Mouse (Mus musculus) frontal cortex, postnatal 10 days (tissue): ENCODE results near the gene Plxna4.

Experiments
- DNase-seq, 2 experiments: peaks; one replicate each; pipeline ENCODE4 v3.0.0; 2022; ENCODE audit warnings: low spot score in 2 of 2, mixed read lengths in 1 of 2

Gene Plxna4

DNA sequence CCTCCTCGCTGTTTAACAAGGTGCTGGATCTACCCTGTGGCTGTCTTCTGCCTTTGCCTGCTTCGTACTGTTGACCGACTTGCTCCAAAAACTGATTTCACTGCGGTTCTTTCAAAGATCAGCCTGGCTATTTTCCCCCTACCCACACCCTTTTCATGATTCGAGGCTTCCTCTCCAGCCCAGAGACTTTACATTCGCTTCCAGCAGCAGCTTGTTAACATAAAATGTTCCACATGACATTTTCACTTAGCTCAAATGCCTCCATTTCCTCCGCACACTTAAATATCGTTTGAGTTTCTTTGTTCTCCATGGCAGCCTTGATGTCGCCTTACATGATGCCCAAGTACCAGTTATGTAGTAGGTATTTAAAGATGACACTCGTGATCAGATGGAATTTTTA is 336.3 kb downstream of the Plxna4 start:
- no peak for DNase-seq

DNA sequence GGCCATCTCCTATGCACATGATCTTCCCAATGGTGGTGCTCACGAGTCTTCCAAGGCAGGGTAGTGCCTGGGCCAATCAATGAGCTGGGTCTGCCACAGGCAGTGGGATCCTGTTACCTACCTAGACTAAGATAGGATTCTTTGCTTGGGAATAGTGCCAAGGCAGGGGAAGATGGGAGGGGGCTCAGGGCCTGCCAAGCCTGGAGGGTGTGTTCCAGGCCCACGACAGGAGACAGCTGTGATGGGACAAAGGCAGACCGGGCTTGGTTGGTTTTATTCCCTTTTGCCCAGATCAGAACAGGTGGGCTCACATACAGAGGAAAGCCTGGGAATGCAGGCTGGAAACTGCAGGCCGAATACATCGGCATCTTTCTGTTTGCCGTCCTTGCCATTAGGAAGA is 342.0 kb downstream of the Plxna4 start:
- no peak for DNase-seq

DNA sequence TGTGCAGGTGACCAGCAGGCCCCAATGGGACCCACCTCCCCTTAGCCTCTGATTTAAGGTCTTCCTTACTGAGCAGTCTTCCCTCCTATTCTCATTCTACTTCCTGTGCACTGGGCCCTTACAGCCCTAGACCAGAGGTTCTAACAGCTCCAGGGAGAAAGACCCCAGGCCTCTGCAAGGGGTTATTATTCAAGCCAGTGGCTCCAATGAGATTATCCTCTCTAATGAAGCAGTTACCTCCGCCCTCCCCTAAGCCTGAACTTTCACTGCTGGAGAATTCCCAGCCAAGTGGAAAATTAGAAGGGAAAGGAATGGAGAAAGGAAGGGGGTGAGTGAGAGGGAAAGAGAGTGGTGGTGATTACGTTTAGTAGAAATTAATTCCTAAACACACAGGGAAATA is 345.0 kb downstream of the Plxna4 start:
- no peak for DNase-seq

DNA sequence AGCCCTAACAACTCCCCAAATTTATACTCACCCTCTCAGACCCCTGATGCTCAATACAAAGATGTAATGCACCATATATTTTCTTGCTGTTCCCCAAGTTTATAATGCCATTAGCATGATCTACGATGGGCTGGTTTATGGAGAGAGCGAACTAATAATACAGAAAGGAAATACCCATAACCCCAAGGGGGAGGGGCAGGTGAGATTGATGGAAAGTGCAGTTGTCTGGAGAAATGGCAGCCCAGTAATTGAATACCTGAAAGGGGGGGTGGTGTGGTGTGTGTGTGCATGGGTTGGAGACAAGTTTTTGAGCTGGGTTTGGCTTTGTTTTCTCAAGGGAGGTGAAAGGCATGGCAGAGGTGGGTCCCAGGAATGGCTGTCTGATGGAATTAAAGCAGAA is 356.6 kb downstream of the Plxna4 start:
- no peak for DNase-seq

DNA sequence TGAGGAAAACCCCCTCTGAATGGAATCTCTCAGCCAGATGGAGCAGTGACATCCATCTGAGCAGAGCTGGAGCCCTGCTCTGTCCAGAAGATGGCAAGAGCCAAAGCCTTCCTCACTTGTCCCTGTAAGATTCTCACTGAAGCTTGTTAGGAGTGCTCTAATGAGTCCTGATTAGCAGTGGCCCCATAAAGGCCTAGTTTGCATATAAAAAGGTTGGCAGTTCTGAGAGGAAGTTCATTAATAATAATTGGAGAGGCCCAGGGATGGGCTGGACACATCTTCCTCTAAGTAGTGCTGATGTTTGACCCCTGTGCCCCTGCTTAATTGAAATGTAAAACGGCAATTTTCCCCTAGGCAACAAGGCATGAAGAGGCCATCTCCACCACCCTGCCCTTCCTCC is 361.4 kb downstream of the Plxna4 start:
- no peak for DNase-seq

DNA sequence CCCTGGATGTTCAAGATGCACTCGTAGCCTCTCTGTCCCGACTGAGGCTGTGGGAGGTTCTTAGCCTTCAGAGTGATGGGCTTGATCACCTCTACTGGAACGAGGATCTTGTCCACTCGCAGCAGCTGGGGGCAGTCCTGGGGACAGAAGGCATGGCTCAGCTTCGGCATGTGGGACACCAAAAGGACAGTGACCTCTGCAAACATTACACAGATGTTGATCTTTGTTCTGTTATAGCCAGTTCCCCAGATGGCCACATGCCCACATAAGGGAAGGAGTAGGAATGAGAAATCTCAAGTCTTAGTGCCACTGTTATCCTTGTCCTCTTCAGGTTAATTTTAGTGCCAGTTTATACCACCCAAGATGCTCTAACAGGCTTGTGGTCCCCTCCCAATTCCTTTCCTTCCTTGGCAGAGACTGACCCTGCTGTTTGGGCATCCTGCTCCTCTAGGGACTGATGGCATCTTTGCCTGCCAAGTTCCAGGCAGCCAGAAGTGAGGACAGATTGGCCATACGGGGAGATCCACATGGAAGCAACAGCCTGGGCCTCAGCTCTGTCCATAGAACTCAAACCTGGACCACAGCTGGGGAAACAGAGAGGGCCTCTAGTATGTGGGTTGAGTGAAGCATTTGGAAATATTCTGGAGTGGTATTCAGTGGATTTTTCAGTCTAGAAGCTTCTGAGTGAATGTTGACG is 363.8 kb downstream of the Plxna4 start:
- no peak for DNase-seq

DNA sequence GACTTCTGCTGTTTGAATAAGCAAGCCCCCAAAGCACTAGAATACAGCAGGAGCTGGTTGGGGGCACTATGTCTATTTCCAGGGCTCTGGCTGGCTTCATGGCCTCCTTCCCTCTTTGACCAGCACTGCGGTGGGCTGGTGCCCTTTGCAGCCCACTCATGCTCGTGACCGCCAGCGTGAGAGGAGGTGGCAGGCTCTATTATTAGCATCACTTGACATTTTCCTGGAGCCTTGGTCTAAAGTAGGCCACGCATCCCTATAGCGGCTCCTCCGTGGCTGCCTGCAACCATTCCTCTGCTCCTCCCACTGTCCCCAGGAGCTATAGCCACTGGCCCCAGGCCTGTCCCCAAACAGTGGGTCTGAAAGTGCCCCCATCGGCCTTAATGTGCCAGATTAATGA is 367.2 kb downstream of the Plxna4 start:
- DNase-seq, result no peak

DNA sequence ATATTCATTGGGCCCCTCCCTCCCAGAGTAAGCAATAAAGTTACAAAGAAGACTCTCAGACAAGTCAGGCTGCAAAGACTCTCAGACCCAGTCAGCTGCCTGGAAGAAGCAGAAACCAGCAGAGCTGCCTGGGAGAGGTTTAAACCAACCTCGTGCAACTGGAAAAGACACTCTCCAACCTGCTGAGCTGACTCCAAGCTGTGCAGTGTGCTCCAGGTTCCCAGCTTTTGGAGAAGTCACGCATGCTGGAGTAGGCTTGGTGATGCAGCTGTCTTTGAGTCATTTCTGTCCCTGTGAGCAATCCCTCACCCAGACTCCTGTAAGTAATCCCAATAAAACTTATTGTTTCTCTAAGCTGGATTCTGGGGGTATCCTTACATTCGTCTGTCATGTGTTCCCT is 369.4 kb downstream of the Plxna4 start:
- DNase-seq, result no peak

DNA sequence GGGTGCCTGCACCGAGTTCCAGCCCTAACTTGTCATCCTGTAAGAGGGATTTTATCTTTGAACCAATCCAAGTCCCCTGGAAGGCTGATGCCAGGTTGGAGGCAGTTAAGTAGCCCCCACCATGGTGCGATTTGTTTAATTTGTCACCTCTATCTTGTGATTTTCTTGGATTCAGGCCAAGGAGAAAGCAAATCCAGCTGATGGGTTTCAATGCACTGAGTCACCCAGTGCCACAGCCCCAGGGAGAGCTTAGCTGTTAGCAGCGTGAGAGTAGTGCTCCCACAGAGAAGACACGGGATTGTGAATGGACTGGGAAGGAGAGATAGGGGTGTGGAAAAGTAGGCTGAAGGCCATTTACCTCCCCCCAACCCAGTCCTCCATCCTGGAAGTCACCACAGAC is 375.6 kb downstream of the Plxna4 start:
- no peak for DNase-seq

DNA sequence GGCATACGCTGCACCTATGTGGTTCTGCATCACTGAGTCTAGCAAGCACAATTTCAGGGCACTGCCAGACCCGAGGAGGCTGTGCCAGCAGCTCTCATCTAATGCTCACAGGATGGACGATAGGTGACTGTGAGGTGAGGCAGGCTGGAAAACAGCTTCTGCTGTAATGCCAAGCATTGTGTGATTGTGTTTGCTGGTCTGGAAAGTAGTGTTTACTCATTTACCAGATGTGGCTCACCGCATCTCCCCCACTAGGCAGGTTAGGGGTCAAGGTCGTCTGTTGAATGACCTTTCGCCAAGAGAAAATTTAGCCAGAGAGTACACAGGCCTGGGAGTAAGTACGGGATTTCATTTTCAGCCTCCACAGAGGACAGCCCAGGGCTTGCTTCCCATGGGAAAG is 377.9 kb downstream of the Plxna4 start:
- no peak for DNase-seq

DNA sequence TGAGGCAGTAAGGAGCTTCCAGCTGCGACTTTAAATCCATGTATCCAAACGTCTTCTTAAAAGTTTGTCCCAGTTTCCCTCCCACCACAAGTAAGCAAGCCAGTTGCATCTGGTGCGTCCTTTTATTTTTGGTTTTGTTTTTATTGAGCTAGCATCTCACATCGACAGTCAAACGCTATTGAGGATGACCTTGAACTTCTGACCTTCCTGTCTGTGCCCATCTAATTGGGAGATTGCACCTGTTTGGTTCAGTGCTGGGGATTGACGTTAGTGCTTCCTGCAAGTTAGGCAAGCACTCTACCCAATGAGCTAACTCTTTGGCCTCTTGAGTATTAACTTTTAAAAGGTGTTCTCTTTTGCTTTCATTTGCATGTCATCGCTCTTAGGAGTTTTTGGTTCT is 379.0 kb downstream of the Plxna4 start:
- DNase-seq, result no peak

DNA sequence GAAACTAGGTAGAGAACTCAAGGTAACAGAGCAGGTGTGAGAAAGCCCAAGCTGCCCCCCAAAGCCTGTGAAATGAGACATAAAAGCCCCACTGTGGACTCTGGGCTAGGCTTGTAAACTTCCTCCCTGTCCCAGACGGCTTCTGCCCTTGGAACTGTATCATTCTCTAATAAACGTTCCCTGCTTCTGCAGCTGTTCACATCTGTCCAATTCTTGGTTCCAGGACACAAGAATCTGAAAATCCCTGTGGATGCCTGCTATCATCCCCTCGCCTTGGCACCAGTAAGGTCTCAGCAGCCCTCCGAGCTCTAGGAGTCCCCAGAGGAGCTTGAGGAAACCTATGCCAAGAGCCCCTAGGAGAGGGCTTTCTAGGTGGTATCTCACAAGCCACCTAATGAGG is 383.7 kb downstream of the Plxna4 start:
- no peak for DNase-seq

DNA sequence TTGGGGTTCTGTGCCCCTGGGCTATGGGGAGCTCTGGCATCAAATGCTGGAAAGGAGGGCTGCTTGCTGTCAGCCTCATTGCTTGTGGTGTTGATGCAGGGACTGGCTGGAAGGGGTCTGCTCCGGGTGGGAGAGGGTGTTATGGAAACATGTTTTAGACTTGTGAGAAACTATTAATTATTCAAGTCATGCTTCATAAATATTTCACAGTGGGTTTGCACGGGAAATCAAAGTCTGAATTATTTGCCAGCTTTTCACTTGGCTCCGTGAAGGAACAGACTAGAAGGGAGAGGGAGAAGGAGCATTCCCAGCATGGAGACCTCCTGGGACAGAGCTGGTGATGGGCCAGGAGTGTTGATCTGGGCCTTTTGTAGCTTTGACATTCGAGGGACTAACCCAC is 384.6 kb downstream of the Plxna4 start:
- DNase-seq, result no peak

DNA sequence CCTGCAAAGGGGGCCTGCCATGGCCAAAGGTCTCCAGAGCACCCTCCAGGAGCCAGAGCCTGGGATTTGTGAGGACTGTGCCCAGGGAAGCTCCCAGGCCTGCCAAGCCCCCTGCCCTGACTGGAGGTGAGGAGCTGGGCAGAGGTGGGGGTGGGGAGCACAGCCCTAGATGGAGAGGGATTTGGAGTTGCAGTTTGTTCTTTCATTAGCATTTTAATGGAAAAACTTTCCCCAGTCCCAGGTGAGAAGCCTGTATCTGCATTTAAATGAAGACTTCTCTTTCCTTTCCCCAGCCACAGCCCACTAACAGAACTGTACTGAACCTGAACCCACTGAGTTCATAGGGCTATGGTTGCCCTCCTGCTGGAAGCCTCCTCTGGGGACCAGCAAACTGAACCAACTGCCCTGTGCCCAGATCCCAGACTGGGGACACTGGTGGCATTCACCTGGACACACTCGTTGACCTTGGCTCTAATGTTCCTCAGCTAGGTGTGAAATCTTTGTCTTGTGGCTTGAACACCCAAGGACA is 385.3 kb downstream of the Plxna4 start:
- DNase-seq, result no peak

DNA sequence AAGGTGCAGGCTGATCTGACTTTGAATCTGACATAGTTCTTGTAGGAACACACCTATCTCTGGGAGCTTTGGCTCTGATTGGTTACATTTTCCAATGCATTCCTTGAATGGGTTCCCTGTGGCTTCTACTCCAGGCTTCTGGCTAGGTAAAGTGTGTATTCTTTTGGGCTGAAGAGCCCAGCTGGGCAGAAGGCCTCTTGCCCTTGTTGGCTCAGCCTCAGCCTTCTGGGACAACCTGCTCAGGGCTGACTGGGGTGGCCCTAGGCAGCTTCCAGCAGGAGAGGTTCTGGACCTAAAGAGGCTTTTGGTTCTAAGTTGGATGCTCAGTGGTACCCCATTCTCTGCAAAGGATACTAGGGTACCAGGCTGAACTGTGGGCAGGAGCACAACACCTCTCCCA is 386.5 kb downstream of the Plxna4 start:
- no peak for DNase-seq

DNA sequence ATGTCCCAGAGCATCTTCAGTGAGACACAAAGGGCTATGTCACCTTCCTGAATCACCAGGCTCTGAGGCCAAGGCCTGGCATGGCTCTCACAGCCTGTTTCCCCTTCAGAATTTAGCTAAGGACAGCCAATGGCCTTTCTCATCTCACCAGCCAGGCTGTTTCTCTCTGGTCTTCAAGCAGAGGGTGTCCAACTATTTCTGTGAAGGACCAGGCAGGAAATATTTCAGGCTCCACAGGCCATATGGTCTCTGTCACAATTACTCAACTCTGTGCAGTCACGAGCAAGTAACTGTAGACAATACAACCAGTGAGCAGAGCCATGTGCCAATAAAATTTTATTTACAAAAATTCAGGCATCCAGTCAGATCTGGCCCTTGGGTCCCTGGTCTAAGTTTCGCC is 388.4 kb downstream of the Plxna4 start:
- no peak for DNase-seq

DNA sequence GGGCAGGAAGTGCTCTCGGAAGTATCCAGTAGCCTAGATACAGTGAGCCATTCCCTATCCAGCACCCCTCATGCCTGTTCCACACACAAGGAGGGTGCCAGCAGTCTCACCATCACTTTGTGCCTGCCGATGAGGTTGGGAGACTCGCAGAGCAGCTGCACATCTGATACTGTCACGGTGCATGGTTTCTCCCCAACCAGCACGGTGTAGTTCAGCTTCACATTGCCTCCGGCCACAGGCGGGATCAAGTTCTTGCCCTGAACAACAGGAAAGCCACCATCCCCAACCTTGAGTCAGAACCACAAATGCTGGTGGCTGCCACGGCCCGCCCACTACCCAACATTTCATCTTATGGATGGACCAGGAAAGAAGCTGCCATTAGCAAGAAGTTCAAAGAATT is 391.1 kb downstream of the Plxna4 start:
- DNase-seq, result no peak

DNA sequence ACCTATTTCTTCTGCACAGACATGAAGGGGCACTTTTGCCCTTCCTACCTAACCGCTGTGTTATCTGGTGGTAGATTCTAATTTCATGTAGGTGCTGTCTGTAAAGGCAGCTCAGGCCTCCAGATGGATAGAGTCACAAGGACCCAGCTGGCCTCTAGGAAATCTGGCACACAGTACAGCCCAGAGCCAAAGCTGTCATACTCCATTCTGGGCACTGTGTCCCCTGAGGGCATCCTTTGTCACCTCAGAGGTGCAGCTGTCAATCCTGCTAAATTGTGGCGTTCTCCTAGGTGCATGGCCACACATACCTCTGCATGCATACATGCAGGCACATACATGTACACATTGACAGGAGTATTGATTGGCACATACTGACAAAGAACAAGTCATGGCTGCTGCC is 394.9 kb downstream of the Plxna4 start:
- DNase-seq, result no peak

DNA sequence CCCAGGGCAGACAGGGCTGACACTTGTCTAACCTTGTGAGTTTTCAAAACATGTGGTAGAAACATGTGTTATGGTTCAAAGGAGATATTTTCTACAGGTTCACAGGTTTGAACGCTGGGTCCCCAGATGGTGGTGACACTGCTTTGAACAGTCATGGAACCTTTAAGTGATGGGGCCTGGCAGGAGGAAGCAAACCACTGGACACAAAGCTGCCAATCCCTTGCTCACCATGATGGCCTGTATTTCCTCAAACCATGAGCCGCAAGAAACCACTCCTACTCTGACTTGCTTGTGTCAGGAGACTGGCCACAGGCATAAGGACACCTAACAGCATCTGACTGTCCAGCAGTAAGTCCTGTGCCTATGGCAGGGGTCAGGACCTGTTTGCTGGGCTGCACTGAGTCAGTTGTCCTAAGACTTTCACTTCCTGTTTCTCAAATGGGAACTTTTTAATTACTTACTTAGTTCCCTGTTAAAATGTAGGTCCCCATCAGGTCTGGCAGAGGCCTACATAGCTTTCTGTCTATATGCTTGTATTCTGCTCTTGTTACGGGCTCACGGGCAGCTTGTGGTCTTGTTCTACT is 403.5 kb downstream of the Plxna4 start:
- DNase-seq, result no peak

DNA sequence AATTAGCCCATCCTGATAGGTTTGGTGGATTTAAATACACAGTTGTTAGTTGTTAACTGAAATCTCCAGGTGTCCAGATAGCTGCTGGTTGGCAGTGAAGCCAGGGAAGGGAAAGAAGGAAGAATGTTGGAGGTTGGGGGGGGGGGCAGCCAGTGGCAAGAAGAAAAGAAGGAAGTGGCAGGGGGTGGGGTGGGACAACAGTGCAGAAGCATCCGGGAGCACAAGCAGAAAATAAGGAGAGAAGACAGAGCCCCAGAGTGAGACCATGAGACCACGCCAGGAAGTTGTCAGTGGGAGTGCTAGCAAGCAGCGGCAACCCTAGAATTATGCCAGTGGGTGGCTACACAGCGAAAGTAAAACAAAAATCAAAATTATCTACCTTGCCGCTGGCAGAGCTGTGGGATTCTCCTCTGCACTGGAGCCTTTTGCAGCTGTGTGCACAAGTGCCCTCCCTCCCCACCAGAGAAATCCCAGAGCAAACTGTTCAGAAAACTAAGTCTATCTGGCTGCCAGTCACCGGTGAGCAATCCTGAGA is 404.3 kb downstream of the Plxna4 start:
- DNase-seq, result no peak

DNA sequence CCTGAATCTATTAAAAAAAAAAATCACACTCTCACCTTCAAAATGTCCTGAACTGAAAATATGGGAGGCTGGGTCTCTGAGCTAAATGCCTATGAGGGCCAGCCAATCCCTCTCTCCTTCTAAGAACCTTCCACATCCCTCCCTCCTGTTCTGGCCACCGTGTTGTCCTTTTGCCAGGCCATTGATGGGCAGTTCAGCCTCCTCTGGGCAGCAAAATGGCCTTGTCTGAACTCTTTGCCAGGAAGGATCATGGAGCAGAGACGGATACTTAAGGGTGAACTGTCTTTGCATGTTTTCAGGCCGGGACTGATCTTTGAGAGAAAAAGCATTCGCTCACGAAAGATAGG is 408.0 kb downstream of the Plxna4 start:
- no peak for DNase-seq

DNA sequence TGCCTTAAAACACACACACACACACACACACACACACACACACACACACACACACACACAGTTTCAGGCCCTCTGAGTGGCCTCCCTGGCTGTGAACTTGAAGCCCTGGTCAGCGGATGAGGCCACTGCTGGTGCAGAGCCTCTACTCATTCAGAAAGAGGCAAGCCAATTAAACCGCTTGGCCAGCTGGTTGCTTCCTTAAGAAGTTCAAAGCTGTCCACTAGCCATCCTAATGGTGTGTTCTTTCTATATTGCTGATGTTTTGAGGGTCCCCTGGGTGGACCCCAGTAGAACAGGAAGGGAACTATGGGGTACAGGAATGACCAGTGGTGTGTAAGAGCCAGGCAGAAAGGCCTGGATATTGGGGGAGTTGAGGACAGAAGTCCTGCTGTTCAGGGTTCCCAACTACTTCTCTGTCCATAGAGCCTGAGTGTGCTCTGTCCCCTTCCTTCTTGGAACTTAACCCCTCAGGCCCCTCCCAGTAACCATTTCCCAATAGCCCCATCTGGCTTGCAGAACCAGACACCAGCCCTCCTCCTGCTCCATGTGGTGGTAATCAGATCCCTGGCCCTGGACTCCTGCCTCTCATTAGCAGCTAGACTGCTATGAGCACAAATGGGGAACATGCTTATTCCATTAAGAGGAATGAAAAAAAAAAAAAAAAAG is 408.5 kb downstream of the Plxna4 start:
- no peak for DNase-seq

DNA sequence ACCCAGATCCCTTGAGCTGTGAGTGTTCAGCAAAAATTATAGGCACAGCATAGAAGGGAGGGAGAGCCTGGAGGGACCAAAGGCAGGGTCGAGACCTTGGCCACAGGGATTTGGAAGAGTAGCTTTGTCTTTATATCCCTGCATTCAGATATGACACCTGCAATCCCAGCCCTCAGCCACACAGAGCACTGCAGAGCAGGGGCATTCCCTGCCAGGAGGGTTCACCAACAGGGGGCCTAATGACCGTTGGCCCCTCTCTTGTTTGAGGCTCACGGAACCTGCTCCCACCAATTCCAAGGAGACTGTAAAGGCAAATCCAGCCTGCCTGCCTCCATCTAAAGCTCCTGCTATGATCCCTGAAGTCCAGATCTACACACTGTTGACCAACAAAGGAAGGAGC is 410.1 kb downstream of the Plxna4 start:
- no peak for DNase-seq
